ENCODE assay signal across 11 mouse cellular contexts in genomic region chr10:111460381-111460780, GRCm38 (mm10). TPM values are rescaled to one million over a fixed set of nuclear protein-coding genes. Genes with fewer than 3 reads are reported as not detected.
DNase-seq lines count a peak whose midpoint lies in the region; ATAC-seq and TF ChIP-seq lines count a peak whose summit lies in the region.
"Had no signal": no experiment of that assay in that cellular context is flagged by ENCODE, and none has a peak within 500 bp of the region (broad histone marks: within the 10 kb centered on the region; RNA-seq: fewer than 3 reads in every experiment).

No protein-coding gene starts in this region.

- H3K27ac ChIP-seq in forebrain, embryonic 10.5 days, result no peak overlapping the region
- H3K27ac ChIP-seq in forebrain, postnatal 0 days (ENCODE audit: low read depth, low read length), result no peak overlapping the region
- H3K27ac ChIP-seq in neural tube, embryonic 11.5 days (ENCODE audit: low read depth, low read length), result no peak overlapping the region
- H3K27ac ChIP-seq in midbrain, postnatal 0 days (ENCODE audit: low read depth, low read length), result no peak overlapping the region
- H3K27ac ChIP-seq: hindbrain, embryonic 15.5 days had no signal

- 13% methylated on average over 4 of the region's 4 CpGs for WGBS in forebrain, embryonic 10.5 days
- 4% methylated on average over 4 of the region's 4 CpGs for WGBS in forebrain, postnatal 0 days
- WGBS in neural tube, embryonic 11.5 days, result 0% methylated on average over 4 of the region's 4 CpGs
- WGBS in midbrain, postnatal 0 days, result 5% methylated on average over 4 of the region's 4 CpGs

- no peak for ATAC-seq in forebrain, postnatal 0 days
- peak; percentile 72 for ATAC-seq in neural tube, embryonic 11.5 days (ENCODE audit: insufficient read depth, low FRiP score, low TSS enrichment)
- no peak for ATAC-seq in midbrain, postnatal 0 days (ENCODE audit: low FRiP score)

- H3K4me3 ChIP-seq in forebrain, embryonic 10.5 days, result no peak overlapping the region
- no peak overlapping the region for H3K4me3 ChIP-seq in forebrain, postnatal 0 days (ENCODE audit: low read depth, low read length)
- H3K4me3 ChIP-seq in neural tube, embryonic 11.5 days (ENCODE audit: low read depth, low read length), result no peak overlapping the region
- no peak overlapping the region for H3K4me3 ChIP-seq in midbrain, postnatal 0 days (ENCODE audit: low read depth, low read length)
- H3K4me3 ChIP-seq: hindbrain, embryonic 15.5 days had no signal

- H3K9me3 ChIP-seq in forebrain, embryonic 10.5 days, result no peaks in the 10 kb centered on the region
- no peaks in the 10 kb centered on the region for H3K9me3 ChIP-seq in forebrain, postnatal 0 days (ENCODE audit: low read length)
- H3K9me3 ChIP-seq in neural tube, embryonic 11.5 days (ENCODE audit: control insufficient read depth, low read length), result no peaks in the 10 kb centered on the region
- no peaks in the 10 kb centered on the region for H3K9me3 ChIP-seq in midbrain, postnatal 0 days (ENCODE audit: low read length)
- H3K9me3 ChIP-seq: hindbrain, embryonic 15.5 days had no signal

- DNase-seq in forebrain, embryonic 10.5 days (ENCODE audit: extremely low spot score, low spot score), result peak; percentile 34
- DNase-seq in forebrain, postnatal 0 days, result no peak
- no peak for DNase-seq in neural tube, embryonic 11.5 days (ENCODE audit: low spot score)
- DNase-seq in neural tube, embryonic 10.5 days (ENCODE audit: extremely low spot score, low spot score), result no peak
- peak; percentile 34 to 61 for DNase-seq in lung, adult 18-20 months
- peak; percentile 28 for DNase-seq in midbrain, postnatal 0 days (ENCODE audit: low spot score)
- no peak for DNase-seq in gastrocnemius, postnatal 36 days
- DNase-seq in heart, postnatal 36 days, result no peak
- DNase-seq: cerebellum, adult 2 months; heart, adult 18-20 months had no signal

- H3K4me2 ChIP-seq in forebrain, postnatal 0 days (ENCODE audit: low read depth), result no peak overlapping the region
- H3K4me2 ChIP-seq in neural tube, embryonic 11.5 days (ENCODE audit: low read depth), result no peak overlapping the region
- no peak overlapping the region for H3K4me2 ChIP-seq in midbrain, postnatal 0 days (ENCODE audit: low read depth, low read length, poor library complexity, severe bottlenecking)
- H3K4me2 ChIP-seq: hindbrain, embryonic 15.5 days had no signal

- H3K27me3 ChIP-seq in forebrain, embryonic 10.5 days (ENCODE audit: poor library complexity, severe bottlenecking), result no peaks in the 10 kb centered on the region
- no peaks in the 10 kb centered on the region for H3K27me3 ChIP-seq in forebrain, postnatal 0 days (ENCODE audit: insufficient read depth, low read length)
- no peaks in the 10 kb centered on the region for H3K27me3 ChIP-seq in neural tube, embryonic 11.5 days (ENCODE audit: control insufficient read depth, insufficient read depth, low read length)
- H3K27me3 ChIP-seq in midbrain, postnatal 0 days (ENCODE audit: insufficient read depth, low read length), result no peaks in the 10 kb centered on the region
- H3K27me3 ChIP-seq: hindbrain, embryonic 15.5 days had no signal

- no peak overlapping the region for H3K9ac ChIP-seq in forebrain, postnatal 0 days
- H3K9ac ChIP-seq in neural tube, embryonic 11.5 days (ENCODE audit: low read length), result no peak overlapping the region
- no peak overlapping the region for H3K9ac ChIP-seq in midbrain, postnatal 0 days (replicated peaks; ENCODE audit: low read length, poor library complexity, severe bottlenecking)
- H3K9ac ChIP-seq: hindbrain, embryonic 15.5 days had no signal

- no peak for TF ChIP-seq CTCF in forebrain, postnatal 0 days (IDR thresholded peaks at IDR 0.05; ENCODE audit: low read depth)
- TF ChIP-seq CTCF in midbrain, postnatal 0 days (IDR thresholded peaks at IDR 0.05), result no peak

- intact Hi-C loops in gastrocnemius, postnatal 36 days (cut with DNase I), result no loop called here
- intact Hi-C loops in heart, postnatal 36 days (cut with DNase I), result no loop called here

- peaks cover 27% of the 10 kb centered on the region for H3K4me1 ChIP-seq in forebrain, embryonic 10.5 days
- H3K4me1 ChIP-seq in forebrain, postnatal 0 days (ENCODE audit: insufficient read depth), result no peaks in the 10 kb centered on the region
- H3K4me1 ChIP-seq in neural tube, embryonic 11.5 days (ENCODE audit: control insufficient read depth, insufficient read depth, low read length), result 0 out of 2 replicates have a peak, but pooled peaks cover 5% of the 10 kb centered on the region
- no peaks in the 10 kb centered on the region for H3K4me1 ChIP-seq in midbrain, postnatal 0 days (ENCODE audit: insufficient read depth, low read length)
- H3K4me1 ChIP-seq: hindbrain, embryonic 15.5 days had no signal

- H3K36me3 ChIP-seq in forebrain, embryonic 10.5 days (replicated peaks), result no peaks in the 10 kb centered on the region
- H3K36me3 ChIP-seq in forebrain, postnatal 0 days (ENCODE audit: insufficient read depth), result no peaks in the 10 kb centered on the region
- H3K36me3 ChIP-seq in neural tube, embryonic 11.5 days (ENCODE audit: control insufficient read depth, insufficient read depth, low read length), result no peaks in the 10 kb centered on the region
- H3K36me3 ChIP-seq in midbrain, postnatal 0 days (ENCODE audit: insufficient read depth, low read length), result no peaks in the 10 kb centered on the region
- H3K36me3 ChIP-seq: hindbrain, embryonic 15.5 days had no signal

RNA-seq across cellular contexts. Expression of gene Nap1l1, which starts 12.6 kb away (rescaled TPM):
- polyA plus RNA-seq in forebrain, embryonic 10.5 days (2016; fragmentation: Nextera tagmentation; extraction: Ambion mirVana), result 418 and 443 TPM in 2 replicates
- total RNA-seq in forebrain, postnatal 0 days (2014; rRNA removed), result 114 and 121 TPM in 2 replicates
- polyA plus RNA-seq in forebrain, postnatal 0 days (2015; fragmentation: Nextera tagmentation; extraction: Ambion mirVana), result 162 and 189 TPM in 2 replicates
- 339 and 344 TPM in 2 replicates for polyA plus RNA-seq in neural tube, embryonic 11.5 days (2014; fragmentation: Nextera tagmentation; extraction: Ambion mirVana)
- 57.1 and 83.3 TPM in 2 replicates for total RNA-seq in midbrain, postnatal 0 days (2014; rRNA removed)
- 160 and 171 TPM in 2 replicates for polyA plus RNA-seq in midbrain, postnatal 0 days (2015; fragmentation: Nextera tagmentation; extraction: Ambion mirVana)
- total RNA-seq in gastrocnemius, postnatal 36 days (2021), result 10 to 100 TPM; 47.7 to 54.7 TPM
- total RNA-seq in heart, postnatal 36 days (2021), result 10 to 100 TPM; 60.7 to 74.5 TPM

RNA-seq across cellular contexts. Expression of gene Phlda1, which starts 45.7 kb away (rescaled TPM):
- polyA plus RNA-seq in forebrain, embryonic 10.5 days (2016; fragmentation: Nextera tagmentation; extraction: Ambion mirVana), result 12.7 and 15.0 TPM in 2 replicates
- total RNA-seq in forebrain, postnatal 0 days (2014; rRNA removed), result 8.9 and 9.2 TPM in 2 replicates
- 29.3 and 31.3 TPM in 2 replicates for polyA plus RNA-seq in forebrain, postnatal 0 days (2015; fragmentation: Nextera tagmentation; extraction: Ambion mirVana)
- polyA plus RNA-seq in neural tube, embryonic 11.5 days (2014; fragmentation: Nextera tagmentation; extraction: Ambion mirVana), result 32.2 and 32.7 TPM in 2 replicates
- 6.8 and 7.0 TPM in 2 replicates for total RNA-seq in midbrain, postnatal 0 days (2014; rRNA removed)
- 32.6 and 32.9 TPM in 2 replicates for polyA plus RNA-seq in midbrain, postnatal 0 days (2015; fragmentation: Nextera tagmentation; extraction: Ambion mirVana)
- total RNA-seq in gastrocnemius, postnatal 36 days (2021), result 1 to 10 TPM; 3.3 to 3.4 TPM
- total RNA-seq in heart, postnatal 36 days (2021), result 10 to 100 TPM in 1 of 2 experiments, 1 to 10 TPM in 1; 9.8 to 17.3 TPM

Comparison
In these comparisons a context has a peak if more than half of its experiments do, and no peak if none do; other contexts are left out.
1. DNase-seq: peak in forebrain, embryonic 10.5 days (single experiment), lung, adult 18-20 months (2 of 2) and midbrain, postnatal 0 days (single experiment); none in forebrain, postnatal 0 days (single experiment), neural tube, embryonic 11.5 days (single experiment), neural tube, embryonic 10.5 days (single experiment), gastrocnemius, postnatal 36 days (0 of 2) and heart, postnatal 36 days (0 of 2).